Mouse (Mus musculus): ENCODE data around the gene Gm26657. TPM values are rescaled to one million over a fixed set of nuclear protein-coding genes. Genes with fewer than 3 reads are reported as not detected.

Gm26657 gene
- 0.02 TPM for polyA plus RNA-seq (2012; fragmentation: generic; extraction: Trizol)
- long read RNA-seq, experiment 1: 0 reads
- long read RNA-seq, experiment 2: 0 reads

DNA sequence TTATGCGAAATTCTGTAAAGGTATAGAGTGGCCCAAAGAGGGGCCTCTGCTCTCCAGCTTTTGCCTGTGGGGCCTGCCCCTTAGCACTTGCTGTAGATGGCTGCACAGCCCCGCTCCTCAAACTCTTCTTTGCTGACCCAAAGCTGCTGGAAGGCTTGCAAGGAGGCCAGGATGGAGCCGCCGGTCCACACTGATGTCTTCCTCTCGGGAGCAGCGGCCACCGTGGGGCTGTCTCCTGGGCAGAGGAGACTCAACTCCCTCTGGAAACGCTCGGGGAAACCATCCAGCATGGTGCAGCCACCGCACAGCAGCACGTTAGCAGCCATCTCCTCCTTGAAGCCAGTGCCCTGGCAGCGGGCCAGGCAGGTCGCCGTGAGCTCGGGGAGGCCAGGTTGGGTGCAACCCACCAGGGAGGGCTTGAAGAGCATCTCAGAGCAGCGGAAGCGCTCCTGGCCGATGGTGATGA, at the start of gene Gm26657:
Gm26657 (plus strand) TSS at position 51 of the 466 bp plus-strand sequence.
- no peaks in the 10 kb centered on the region for H3K79me2 ChIP-seq (ENCODE audit: control insufficient read depth, insufficient read depth)
- TF ChIP-seq MAX (IDR thresholded peaks at IDR 0.05) (no peak), CTCF (IDR thresholded peaks at IDR 0.05; ENCODE audit: control insufficient read depth, insufficient read depth, insufficient read length) (no peak), FOSL1 (IDR thresholded peaks at IDR 0.05; ENCODE audit: insufficient read depth, low read length, poor library complexity, severe bottlenecking) (no peak), MYOD1 (IDR thresholded peaks at IDR 0.05; ENCODE audit: control insufficient read depth, insufficient read length, low read depth) (no peak), MYOG (IDR thresholded peaks at IDR 0.05; ENCODE audit: control insufficient read depth, extremely low read depth, insufficient read length) (no peak), USF1 (IDR thresholded peaks at IDR 0.05; ENCODE audit: low read depth) (no peak), CEBPB (IDR thresholded peaks at IDR 0.05; ENCODE audit: low read depth) (no peak)
- no peaks in the 10 kb centered on the region for H3K79me3 ChIP-seq (ENCODE audit: low read depth)
- H3K4me3 ChIP-seq (ENCODE audit: insufficient read depth, poor library complexity, severe bottlenecking): no peak within 1 kb of the TSS
- no peak within 1 kb of the TSS for H3ac ChIP-seq (ENCODE audit: control insufficient read depth, insufficient read length, low read depth)
- peaks cover 11% of the 10 kb centered on the region for H3K36me3 ChIP-seq (ENCODE audit: control insufficient read depth, insufficient read depth)
- H3K27me3 ChIP-seq (ENCODE audit: control insufficient read depth, insufficient read depth, insufficient read length): no peaks in the 10 kb centered on the region

DNA sequence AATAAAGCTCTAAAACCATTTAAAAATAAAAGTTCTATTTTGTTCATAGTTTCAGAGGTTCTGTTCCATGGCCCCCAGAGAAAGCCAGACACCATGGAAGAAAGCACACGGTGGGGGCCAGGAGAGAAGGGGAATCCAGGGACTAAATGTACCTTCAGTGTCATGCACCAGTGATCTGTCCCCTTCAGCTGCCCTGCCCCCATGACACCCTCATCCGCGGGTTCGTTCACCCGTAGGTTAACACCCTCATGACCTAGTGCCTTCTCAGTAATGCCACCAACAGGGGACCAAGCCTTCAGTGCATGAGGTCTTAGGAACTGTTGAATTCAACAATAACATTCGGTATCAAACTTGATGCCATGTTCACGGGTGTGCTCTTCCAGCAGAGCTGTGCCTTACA, 43.5 kb upstream of the Gm26657 start:
- Histone ChIP-seq H3K36me3 (ENCODE audit: control insufficient read depth, insufficient read depth) (no peaks in the 10 kb centered on the region), H3ac (ENCODE audit: control insufficient read depth, insufficient read length, low read depth) (no peak overlapping the region), H3K4me3 (ENCODE audit: insufficient read depth, poor library complexity, severe bottlenecking) (no peak overlapping the region), H3K27me3 (ENCODE audit: control insufficient read depth, insufficient read depth, insufficient read length) (no peaks in the 10 kb centered on the region), H3K79me2 (ENCODE audit: control insufficient read depth, insufficient read depth) (no peaks in the 10 kb centered on the region), H3K79me3 (ENCODE audit: low read depth) (no peaks in the 10 kb centered on the region)
- TF ChIP-seq USF1 (IDR thresholded peaks at IDR 0.05; ENCODE audit: low read depth) (no peak), MYOG (IDR thresholded peaks at IDR 0.05; ENCODE audit: control insufficient read depth, extremely low read depth, insufficient read length) (no peak), CEBPB (IDR thresholded peaks at IDR 0.05; ENCODE audit: low read depth) (no peak), CTCF (IDR thresholded peaks at IDR 0.05; ENCODE audit: control insufficient read depth, insufficient read depth, insufficient read length) (no peak), FOSL1 (IDR thresholded peaks at IDR 0.05; ENCODE audit: insufficient read depth, low read length, poor library complexity, severe bottlenecking) (no peak), MAX (IDR thresholded peaks at IDR 0.05) (no peak)

DNA sequence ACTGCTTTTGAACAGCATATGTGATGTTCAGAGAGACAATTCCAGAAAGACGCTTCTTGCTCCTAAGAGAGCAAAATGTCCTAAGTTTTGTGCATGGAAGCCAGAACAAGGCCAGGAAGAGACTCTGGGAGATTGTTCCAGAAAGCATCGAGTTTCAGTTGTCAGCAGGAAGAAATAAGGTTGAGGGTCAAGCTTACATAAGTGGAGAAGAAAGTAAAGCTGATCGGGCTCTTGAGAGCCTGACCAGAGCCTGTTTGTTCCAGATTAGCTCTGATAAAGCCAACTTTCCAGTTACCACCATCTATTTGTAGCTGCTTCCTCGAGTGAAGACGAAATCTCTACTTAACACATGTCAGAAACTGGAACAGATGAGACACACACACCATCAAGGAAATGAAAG, 41.2 kb upstream of the Gm26657 start:
- TF ChIP-seq USF1 (IDR thresholded peaks at IDR 0.05; ENCODE audit: low read depth): no peak
- TF ChIP-seq MYOD1 (IDR thresholded peaks at IDR 0.05; ENCODE audit: control insufficient read depth, insufficient read length, low read depth): no peak
- TF ChIP-seq CTCF (IDR thresholded peaks at IDR 0.05; ENCODE audit: control insufficient read depth, insufficient read depth, insufficient read length): no peak
- no peak for TF ChIP-seq MAX (IDR thresholded peaks at IDR 0.05)
- no peak for TF ChIP-seq MYOG (IDR thresholded peaks at IDR 0.05; ENCODE audit: control insufficient read depth, extremely low read depth, insufficient read length)
- no peak for TF ChIP-seq CEBPB (IDR thresholded peaks at IDR 0.05; ENCODE audit: low read depth)
- no peak for TF ChIP-seq FOSL1 (IDR thresholded peaks at IDR 0.05; ENCODE audit: insufficient read depth, low read length, poor library complexity, severe bottlenecking)
- H3K4me3 ChIP-seq (ENCODE audit: insufficient read depth, poor library complexity, severe bottlenecking): no peak overlapping the region
- H3ac ChIP-seq (ENCODE audit: control insufficient read depth, insufficient read length, low read depth): no peak overlapping the region
- no peaks in the 10 kb centered on the region for H3K27me3 ChIP-seq (ENCODE audit: control insufficient read depth, insufficient read depth, insufficient read length)
- H3K79me3 ChIP-seq (ENCODE audit: low read depth): no peaks in the 10 kb centered on the region
- no peaks in the 10 kb centered on the region for H3K79me2 ChIP-seq (ENCODE audit: control insufficient read depth, insufficient read depth)
- no peaks in the 10 kb centered on the region for H3K36me3 ChIP-seq (ENCODE audit: control insufficient read depth, insufficient read depth)

DNA sequence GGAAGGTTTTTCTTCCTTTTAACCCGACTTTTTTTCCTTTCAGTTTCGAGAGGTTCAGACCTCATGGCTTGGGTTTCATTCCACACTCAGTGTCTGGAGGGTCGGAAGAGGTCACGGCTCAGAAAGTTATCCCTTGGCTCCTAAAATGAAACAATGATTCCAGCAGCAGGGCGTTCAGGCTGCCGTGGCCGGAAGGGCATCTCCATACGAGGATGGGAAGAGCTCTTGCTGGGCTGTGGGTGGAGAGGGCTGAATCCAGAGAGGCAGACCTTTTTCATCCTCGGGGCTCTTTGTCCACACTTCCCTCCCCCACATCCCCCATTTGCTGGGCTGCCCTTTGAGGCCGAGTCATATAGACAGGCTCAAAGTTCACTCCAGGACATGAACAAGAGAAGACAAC, 37.6 kb upstream of the Gm26657 start:
- Histone ChIP-seq H3K79me2 (ENCODE audit: control insufficient read depth, insufficient read depth) (no peaks in the 10 kb centered on the region), H3K36me3 (ENCODE audit: control insufficient read depth, insufficient read depth) (no peaks in the 10 kb centered on the region), H3K79me3 (ENCODE audit: low read depth) (no peaks in the 10 kb centered on the region), H3K27me3 (ENCODE audit: control insufficient read depth, insufficient read depth, insufficient read length) (no peaks in the 10 kb centered on the region), H3ac (ENCODE audit: control insufficient read depth, insufficient read length, low read depth) (no peak overlapping the region), H3K4me3 (ENCODE audit: insufficient read depth, poor library complexity, severe bottlenecking) (no peak overlapping the region)
- TF ChIP-seq CTCF (IDR thresholded peaks at IDR 0.05; ENCODE audit: control insufficient read depth, insufficient read depth, insufficient read length): no peak
- no peak for TF ChIP-seq MYOD1 (IDR thresholded peaks at IDR 0.05; ENCODE audit: control insufficient read depth, insufficient read length, low read depth)
- TF ChIP-seq FOSL1 (IDR thresholded peaks at IDR 0.05; ENCODE audit: insufficient read depth, low read length, poor library complexity, severe bottlenecking): no peak
- TF ChIP-seq CEBPB (IDR thresholded peaks at IDR 0.05; ENCODE audit: low read depth): no peak
- no peak for TF ChIP-seq MAX (IDR thresholded peaks at IDR 0.05)
- no peak for TF ChIP-seq USF1 (IDR thresholded peaks at IDR 0.05; ENCODE audit: low read depth)
- TF ChIP-seq MYOG (IDR thresholded peaks at IDR 0.05; ENCODE audit: control insufficient read depth, extremely low read depth, insufficient read length): no peak

DNA sequence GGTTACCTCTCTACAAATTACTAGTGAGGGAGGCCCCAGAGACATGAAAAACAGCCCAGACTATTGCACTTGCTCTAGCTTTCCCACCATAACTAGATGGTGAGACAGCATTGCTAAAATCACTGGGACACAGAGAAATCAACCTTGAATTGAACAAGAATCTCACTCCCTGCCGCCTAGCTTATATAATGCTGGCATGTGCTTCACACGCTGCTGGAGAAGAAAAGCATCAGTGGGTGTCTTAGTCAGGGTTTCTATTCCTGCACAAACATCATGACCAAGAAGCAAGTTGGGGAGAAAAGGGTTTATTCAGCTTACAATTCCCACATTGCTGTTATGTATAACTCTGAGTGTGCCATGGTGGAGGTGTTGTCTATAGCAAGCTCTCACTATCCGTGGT, 26.7 kb upstream of the Gm26657 start:
- Histone ChIP-seq H3K79me3 (ENCODE audit: low read depth) (no peaks in the 10 kb centered on the region), H3K27me3 (ENCODE audit: control insufficient read depth, insufficient read depth, insufficient read length) (peaks cover 4% of the 10 kb centered on the region), H3K4me3 (ENCODE audit: insufficient read depth, poor library complexity, severe bottlenecking) (no peak overlapping the region), H3ac (ENCODE audit: control insufficient read depth, insufficient read length, low read depth) (no peak overlapping the region), H3K36me3 (ENCODE audit: control insufficient read depth, insufficient read depth) (no peaks in the 10 kb centered on the region), H3K79me2 (ENCODE audit: control insufficient read depth, insufficient read depth) (no peaks in the 10 kb centered on the region)
- TF ChIP-seq CEBPB (IDR thresholded peaks at IDR 0.05; ENCODE audit: low read depth) (no peak), USF1 (IDR thresholded peaks at IDR 0.05; ENCODE audit: low read depth) (no peak), MYOD1 (IDR thresholded peaks at IDR 0.05; ENCODE audit: control insufficient read depth, insufficient read length, low read depth) (no peak), CTCF (IDR thresholded peaks at IDR 0.05; ENCODE audit: control insufficient read depth, insufficient read depth, insufficient read length) (no peak), MAX (IDR thresholded peaks at IDR 0.05) (no peak), FOSL1 (IDR thresholded peaks at IDR 0.05; ENCODE audit: insufficient read depth, low read length, poor library complexity, severe bottlenecking) (no peak), MYOG (IDR thresholded peaks at IDR 0.05; ENCODE audit: control insufficient read depth, extremely low read depth, insufficient read length) (no peak)

- Histone ChIP-seq H3K4me3 (ENCODE audit: insufficient read depth, poor library complexity, severe bottlenecking) (no peak overlapping the region), H3K79me3 (ENCODE audit: low read depth) (no peaks in the 10 kb centered on the region), H3K79me2 (ENCODE audit: control insufficient read depth, insufficient read depth) (no peaks in the 10 kb centered on the region), H3K36me3 (ENCODE audit: control insufficient read depth, insufficient read depth) (no peaks in the 10 kb centered on the region), H3ac (ENCODE audit: control insufficient read depth, insufficient read length, low read depth) (no peak overlapping the region), H3K27me3 (ENCODE audit: control insufficient read depth, insufficient read depth, insufficient read length) (peaks cover 4% of the 10 kb centered on the region)
- TF ChIP-seq MYOD1 (IDR thresholded peaks at IDR 0.05; ENCODE audit: control insufficient read depth, insufficient read length, low read depth) (no peak), CEBPB (IDR thresholded peaks at IDR 0.05; ENCODE audit: low read depth) (no peak), FOSL1 (IDR thresholded peaks at IDR 0.05; ENCODE audit: insufficient read depth, low read length, poor library complexity, severe bottlenecking) (no peak), MAX (IDR thresholded peaks at IDR 0.05) (no peak), USF1 (IDR thresholded peaks at IDR 0.05; ENCODE audit: low read depth) (no peak), MYOG (IDR thresholded peaks at IDR 0.05; ENCODE audit: control insufficient read depth, extremely low read depth, insufficient read length) (no peak), CTCF (IDR thresholded peaks at IDR 0.05; ENCODE audit: control insufficient read depth, insufficient read depth, insufficient read length) (no peak)
Observed at GRCm38 (mm10) chr4:56716801-56717200, 23.1 kb upstream of the Gm26657 start.

All from C2C12 (cell line).